Comparison of ENCODE assay signal across 28 mouse cellular contexts in the genomic region with DNA sequence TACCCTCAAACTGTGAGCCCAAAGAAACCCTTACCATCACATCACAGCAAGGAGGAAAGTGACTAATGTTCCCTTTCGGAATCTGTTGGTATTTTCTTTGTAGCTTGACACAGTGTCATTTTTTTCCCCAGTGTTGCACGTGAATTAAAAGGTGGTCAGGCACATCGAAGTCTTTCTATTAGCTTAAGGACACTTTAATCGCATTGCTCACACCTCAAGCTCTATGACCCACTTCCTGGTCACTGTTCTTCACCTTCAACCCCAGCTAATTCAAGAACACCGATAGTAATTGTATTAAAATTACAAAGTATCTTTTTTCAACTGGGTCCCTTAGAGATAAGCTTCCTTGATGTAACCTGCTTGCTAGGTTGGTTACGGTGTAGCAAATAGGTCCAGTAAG. TPM values are rescaled to one million over a fixed set of nuclear protein-coding genes. Genes with fewer than 3 reads are reported as not detected.
"Had no signal": no experiment of that assay in that cellular context is flagged by ENCODE, and none has a peak within 500 bp of the region (broad histone marks: within the 10 kb centered on the region; RNA-seq: fewer than 3 reads in every experiment).

No protein-coding gene starts in this region.

- H3K4me3 ChIP-seq: embryonic facial prominence, embryonic 10.5 days; embryonic facial prominence, embryonic 12.5 days; embryonic facial prominence, embryonic 13.5 days; embryonic facial prominence, embryonic 15.5 days; erythroblast, embryonic 14.5 days; forebrain, embryonic 10.5 days; forebrain, embryonic 12.5 days; forebrain, embryonic 13.5 days; forebrain, embryonic 15.5 days; gastrocnemius, adult 2 months had no signal

- ATAC-seq: forebrain, embryonic 13.5 days; forebrain, embryonic 14.5 days; forebrain, embryonic 15.5 days; forebrain, embryonic 16.5 days; forebrain, postnatal 0 days had no signal

- DNase-seq: cerebellum, adult 2 months; cerebellum, adult 8-10 months; cerebellum, adult 9-10 months; cerebellum, adult 9-11 months; cerebellum, postnatal 10 days; cerebellum, postnatal 14 days; cerebellum, postnatal 25 days; cerebellum, postnatal 36 days; embryo, embryonic 11 days; forebrain, postnatal 0 days; gastrocnemius, adult 2 months; gastrocnemius, postnatal 10 days; gastrocnemius, postnatal 14 days; gastrocnemius, postnatal 25 days; gastrocnemius, postnatal 36 days; heart, adult 11 months; heart, adult 18-20 months had no signal

- H3K36me3 ChIP-seq: embryonic facial prominence, embryonic 10.5 days; embryonic facial prominence, embryonic 12.5 days; embryonic facial prominence, embryonic 13.5 days; embryonic facial prominence, embryonic 15.5 days; forebrain, embryonic 10.5 days; forebrain, embryonic 12.5 days; forebrain, embryonic 15.5 days had no signal

- H3K27me3 ChIP-seq: embryonic facial prominence, embryonic 15.5 days; forebrain, embryonic 12.5 days; forebrain, embryonic 13.5 days; forebrain, embryonic 15.5 days had no signal

- H3K4me1 ChIP-seq: embryonic facial prominence, embryonic 12.5 days had no signal

- H3K9me3 ChIP-seq: embryonic facial prominence, embryonic 10.5 days; embryonic facial prominence, embryonic 12.5 days; embryonic facial prominence, embryonic 13.5 days; embryonic facial prominence, embryonic 15.5 days; forebrain, embryonic 10.5 days; forebrain, embryonic 12.5 days; forebrain, embryonic 13.5 days; forebrain, embryonic 15.5 days had no signal

- H3K4me2 ChIP-seq: embryonic facial prominence, embryonic 12.5 days; embryonic facial prominence, embryonic 13.5 days; embryonic facial prominence, embryonic 15.5 days; forebrain, embryonic 12.5 days; forebrain, embryonic 13.5 days; forebrain, embryonic 15.5 days had no signal

- H3K9ac ChIP-seq: embryonic facial prominence, embryonic 12.5 days; embryonic facial prominence, embryonic 13.5 days; embryonic facial prominence, embryonic 15.5 days; forebrain, embryonic 12.5 days; forebrain, embryonic 13.5 days; forebrain, embryonic 15.5 days; forebrain, postnatal 0 days had no signal

- H3K27ac ChIP-seq: embryonic facial prominence, embryonic 10.5 days; embryonic facial prominence, embryonic 12.5 days; embryonic facial prominence, embryonic 13.5 days; embryonic facial prominence, embryonic 15.5 days; forebrain, embryonic 10.5 days; forebrain, embryonic 12.5 days; forebrain, embryonic 13.5 days; forebrain, embryonic 15.5 days; gastrocnemius, adult 2 months had no signal

RNA-seq across cellular contexts. Expression of gene Manba, which starts 4.6 kb away (rescaled TPM):
- polyA plus RNA-seq: erythroblast, embryonic 14.5 days had no signal
